Mouse (Mus musculus): ENCODE data around the gene Spata31d1a. TPM values are rescaled to one million over a fixed set of nuclear protein-coding genes. Genes with fewer than 3 reads are reported as not detected.
"Not testable (repeated sequence)": the region's sequence is repeated elsewhere in the genome, so short reads cannot be mapped to it uniquely, and the experiment has no call there.

Gene Spata31d1a
- total and polyA plus RNA-seq, 2 experiments from 2014 or later, result 0.21 TPM; not detected in 1

- no peaks in the 10 kb centered on the region for H3K9me3 ChIP-seq (ENCODE audit: low read length)
- DNase-seq, result peak; percentile 89
- 26% methylated on average over 7 of the region's 7 CpGs for WGBS
- peak; percentile 95 for ATAC-seq
- H3K4me2 ChIP-seq (ENCODE audit: low read depth), result no peak overlapping the region
- peak; percentile 94 for TF ChIP-seq CTCF (IDR thresholded peaks at IDR 0.05; ENCODE audit: low read depth)
- H3K4me3 ChIP-seq (ENCODE audit: low read depth, low read length), result no peak overlapping the region
- no peaks in the 10 kb centered on the region for H3K27me3 ChIP-seq (ENCODE audit: insufficient read depth, low read length)
- no peaks in the 10 kb centered on the region for H3K36me3 ChIP-seq (ENCODE audit: insufficient read depth)
- H3K9ac ChIP-seq, result no peak overlapping the region
- H3K4me1 ChIP-seq (ENCODE audit: insufficient read depth), result no peaks in the 10 kb centered on the region
- no peak overlapping the region for H3K27ac ChIP-seq (ENCODE audit: low read depth, low read length)
These were observed 18.4 kb upstream of the Spata31d1a start for GRCm38 (mm10) chr13:59728378-59729093.

GRCm38 (mm10) chr13:59726139-59726867 is 16.2 kb upstream of the Spata31d1a start:
- H3K9ac ChIP-seq, result 0 out of 2 replicates have a peak overlapping the region, but pooled peaks have one; percentile 4
- ATAC-seq (0 out of 2 replicates have a peak, but pooled peaks have one; percentile 9), DNase-seq (no peak)
- 39% methylated on average over 29 of the region's 29 CpGs for WGBS
- H3K36me3 ChIP-seq (ENCODE audit: insufficient read depth), result no peaks in the 10 kb centered on the region
- no peaks in the 10 kb centered on the region for H3K27me3 ChIP-seq (ENCODE audit: insufficient read depth, low read length)
- TF ChIP-seq CTCF (IDR thresholded peaks at IDR 0.05; ENCODE audit: low read depth), result no peak
- no peaks in the 10 kb centered on the region for H3K9me3 ChIP-seq (ENCODE audit: low read length)
- H3K4me1 ChIP-seq (ENCODE audit: insufficient read depth), result no peaks in the 10 kb centered on the region
- H3K4me3 ChIP-seq (ENCODE audit: low read depth, low read length), result no peak overlapping the region
- H3K4me2 ChIP-seq (ENCODE audit: low read depth), result peak overlapping the region; percentile 36
- no peak overlapping the region for H3K27ac ChIP-seq (ENCODE audit: low read depth, low read length)

DNA sequence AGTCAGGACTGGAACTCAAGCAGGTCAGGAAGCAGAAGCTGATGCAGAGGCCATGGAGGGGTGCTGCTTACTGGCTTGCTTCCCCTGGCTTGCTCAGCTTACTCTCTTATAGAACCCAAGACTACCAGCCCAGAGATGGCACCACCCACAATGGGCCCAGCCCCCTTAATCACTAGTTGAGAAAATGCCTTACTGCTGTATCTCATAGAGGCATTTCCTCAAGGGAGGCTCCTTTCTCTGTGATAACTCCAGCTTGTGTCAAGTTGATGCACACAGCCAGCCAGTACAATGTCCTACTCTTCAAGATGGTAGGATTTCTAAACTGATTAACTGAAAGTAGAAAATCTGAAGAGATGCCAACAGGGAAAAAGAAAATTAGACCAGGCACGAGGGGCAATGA is 12.0 kb upstream of the Spata31d1a start:
- H3K9me3 ChIP-seq (ENCODE audit: low read length); H3K4me1 ChIP-seq (ENCODE audit: insufficient read depth); DNase-seq; H3K36me3 ChIP-seq (ENCODE audit: insufficient read depth); H3K27ac ChIP-seq (ENCODE audit: low read depth, low read length); H3K9ac ChIP-seq; H3K4me2 ChIP-seq (ENCODE audit: low read depth); H3K4me3 ChIP-seq (ENCODE audit: low read depth, low read length); H3K27me3 ChIP-seq (ENCODE audit: insufficient read depth, low read length); ATAC-seq: not testable (repeated sequence)
- 82% methylated on average over 1 of the region's 1 CpGs for WGBS

DNA sequence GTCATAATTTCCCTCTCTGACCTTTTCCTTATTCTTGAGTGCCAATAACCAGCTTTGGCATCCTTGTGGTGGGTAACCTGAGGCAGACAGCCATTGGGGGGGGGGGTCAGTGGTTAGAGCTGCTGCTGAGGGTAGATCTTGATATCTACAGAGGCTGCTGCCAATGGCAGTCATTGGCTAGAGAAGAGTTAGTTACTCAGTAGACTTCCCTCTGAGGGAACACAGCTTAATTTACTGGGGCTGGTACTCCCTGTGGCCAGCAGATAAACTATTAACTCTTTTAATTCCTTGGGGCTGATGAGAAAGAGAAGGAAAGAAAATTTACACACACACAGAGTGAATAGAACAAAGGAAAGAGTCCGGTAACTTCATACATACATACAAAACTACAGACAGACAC is 9.3 kb upstream of the Spata31d1a start:
- Histone ChIP-seq H3K36me3 (ENCODE audit: insufficient read depth) (no peaks in the 10 kb centered on the region), H3K4me3 (ENCODE audit: low read depth, low read length) (no peak overlapping the region), H3K27me3 (ENCODE audit: insufficient read depth, low read length) (no peaks in the 10 kb centered on the region), H3K27ac (ENCODE audit: low read depth, low read length) (no peak overlapping the region), H3K4me1 (ENCODE audit: insufficient read depth) (no peaks in the 10 kb centered on the region), H3K9ac (no peak overlapping the region), H3K9me3 (ENCODE audit: low read length) (no peaks in the 10 kb centered on the region), H3K4me2 (ENCODE audit: low read depth) (no peak overlapping the region)
- 65% methylated on average over 1 of the region's 1 CpGs for WGBS
- no peak for ATAC-seq
- DNase-seq, result no peak
- TF ChIP-seq CTCF (IDR thresholded peaks at IDR 0.05; ENCODE audit: low read depth), result no peak

DNA sequence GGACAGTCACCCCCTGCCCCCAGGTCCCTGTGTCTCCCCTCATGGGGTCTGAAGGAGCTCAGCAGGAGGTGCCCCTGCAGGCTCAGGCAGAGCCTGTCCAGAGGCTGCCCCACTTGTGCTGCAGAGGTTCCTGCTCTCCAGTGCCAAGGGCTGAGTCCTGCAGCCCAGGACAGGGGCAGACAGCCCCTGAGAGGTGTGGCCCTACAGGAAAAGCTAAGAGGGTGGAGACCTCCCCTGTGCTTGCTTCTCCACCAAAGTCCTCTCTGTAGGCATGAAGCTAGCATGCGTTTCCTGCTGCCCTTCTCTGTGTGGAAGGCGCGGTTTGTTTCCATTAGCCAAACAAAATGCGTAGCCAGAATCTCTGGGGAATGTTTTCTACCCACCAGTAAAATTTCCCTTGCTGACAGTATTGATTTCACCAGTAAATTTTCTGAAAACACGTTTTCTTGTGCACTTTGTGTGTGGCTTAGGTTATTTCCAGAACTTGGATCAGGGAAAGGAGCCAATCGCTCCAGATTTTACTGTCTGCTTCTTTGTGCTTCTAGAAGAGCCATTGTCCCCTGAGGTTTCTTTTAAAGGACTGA is 8.8 kb upstream of the Spata31d1a start:
- not testable (repeated sequence) for H3K4me1 ChIP-seq (ENCODE audit: insufficient read depth); H3K4me3 ChIP-seq (ENCODE audit: low read depth, low read length); H3K27me3 ChIP-seq (ENCODE audit: insufficient read depth, low read length); H3K4me2 ChIP-seq (ENCODE audit: low read depth); H3K9me3 ChIP-seq (ENCODE audit: low read length); H3K27ac ChIP-seq (ENCODE audit: low read depth, low read length); H3K36me3 ChIP-seq (ENCODE audit: insufficient read depth); DNase-seq; ATAC-seq; H3K9ac ChIP-seq
- WGBS, result 51% methylated on average over 6 of the region's 6 CpGs

GRCm38 (mm10) chr13:59713710-59714109 is 3.6 kb upstream of the Spata31d1a start:
- DNase-seq, result no peak
- no peak overlapping the region for H3K4me3 ChIP-seq (ENCODE audit: low read depth, low read length)
- no peak overlapping the region for H3K4me2 ChIP-seq (ENCODE audit: low read depth)
- H3K9ac ChIP-seq, result no peak overlapping the region
- WGBS, result 40% methylated on average over 3 of the region's 3 CpGs
- H3K4me1 ChIP-seq (ENCODE audit: insufficient read depth), result no peaks in the 10 kb centered on the region
- no peaks in the 10 kb centered on the region for H3K27me3 ChIP-seq (ENCODE audit: insufficient read depth, low read length)
- no peak for TF ChIP-seq CTCF (IDR thresholded peaks at IDR 0.05; ENCODE audit: low read depth)
- H3K9me3 ChIP-seq (ENCODE audit: low read length), result no peaks in the 10 kb centered on the region
- ATAC-seq, result no peak
- H3K27ac ChIP-seq (ENCODE audit: low read depth, low read length), result no peak overlapping the region
- H3K36me3 ChIP-seq (ENCODE audit: insufficient read depth), result no peaks in the 10 kb centered on the region

DNA sequence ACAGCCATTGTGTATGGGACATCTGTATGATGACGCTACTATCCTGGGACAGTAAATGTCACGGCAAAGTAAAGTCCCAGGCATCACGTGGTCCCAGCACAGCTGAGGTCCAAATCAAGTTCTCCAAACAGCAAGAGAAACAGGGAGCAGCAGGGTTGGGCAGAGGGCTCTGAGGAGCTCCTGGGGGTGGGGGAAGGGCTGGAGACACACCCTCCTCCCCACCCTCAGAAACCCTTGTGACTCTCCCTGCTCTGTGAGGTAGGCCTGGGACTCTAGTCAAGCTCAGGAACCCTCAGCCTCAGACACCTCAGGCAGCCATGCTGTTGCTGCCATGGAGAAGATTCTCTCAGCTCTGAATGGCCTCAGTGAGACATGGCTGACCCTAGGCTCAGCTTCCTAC is 1.9 kb upstream of the Spata31d1a start, which contains the start of gene Spata31d1b:
Gene Spata31d1b, plus strand, starts transcription at position 301 of the 400 bp plus-strand sequence.
- not testable (repeated sequence) for H3K9ac ChIP-seq; ATAC-seq; H3K36me3 ChIP-seq (ENCODE audit: insufficient read depth); H3K4me1 ChIP-seq (ENCODE audit: insufficient read depth); H3K4me3 ChIP-seq (ENCODE audit: low read depth, low read length); H3K27me3 ChIP-seq (ENCODE audit: insufficient read depth, low read length); H3K9me3 ChIP-seq (ENCODE audit: low read length); H3K27ac ChIP-seq (ENCODE audit: low read depth, low read length); DNase-seq; H3K4me2 ChIP-seq (ENCODE audit: low read depth)
- 71% methylated on average over 3 of the region's 3 CpGs for WGBS
